Mouse (Mus musculus): ENCODE data around the gene Crat. TPM values are rescaled to one million over a fixed set of nuclear protein-coding genes. Genes with fewer than 3 reads are reported as not detected.

Crat gene
- polyA plus RNA-seq, 1 experiment from 2014 or later = 30.6 TPM

GRCm38 (mm10) chr2:30453570-30453969, 38.0 kb upstream of the Crat start:
- 83% methylated on average over 3 of the region's 3 CpGs for WGBS
- peaks cover 6% of the 10 kb centered on the region; the same call in 1 of the 2 replicates for H3K9me3 ChIP-seq (ENCODE audit: control insufficient read depth, low read length)
- H3K4me2 ChIP-seq (replicated peaks; ENCODE audit: low read depth, low read length) = no peak overlapping the region
- peaks cover 3% of the 10 kb centered on the region; the same call in 1 of the 2 replicates for H3K4me1 ChIP-seq (ENCODE audit: control insufficient read depth, insufficient read depth, low read length)
- H3K27ac ChIP-seq (ENCODE audit: low read depth, low read length) = no peak overlapping the region
- H3K27me3 ChIP-seq (ENCODE audit: control insufficient read depth, insufficient read depth, low read length) = no peaks in the 10 kb centered on the region
- no peak overlapping the region for H3K9ac ChIP-seq (ENCODE audit: low read depth, low read length)
- H3K36me3 ChIP-seq (ENCODE audit: control insufficient read depth, insufficient read depth, low read length) = peaks cover 24% of the 10 kb centered on the region
- ATAC-seq (ENCODE audit: low FRiP score, low TSS enrichment) = no peak
- H3K4me3 ChIP-seq (ENCODE audit: low read length) = no peak overlapping the region

- H3K9ac ChIP-seq (ENCODE audit: low read depth, low read length) = no peak overlapping the region
- H3K4me2 ChIP-seq (replicated peaks; ENCODE audit: low read depth, low read length) = no peak overlapping the region
- H3K4me3 ChIP-seq (ENCODE audit: low read length) = no peak overlapping the region
- ATAC-seq (ENCODE audit: low FRiP score, low TSS enrichment) = no peak
- H3K27me3 ChIP-seq (ENCODE audit: control insufficient read depth, insufficient read depth, low read length) = no peaks in the 10 kb centered on the region
- no peak overlapping the region for H3K27ac ChIP-seq (ENCODE audit: low read depth, low read length)
- H3K4me1 ChIP-seq (ENCODE audit: control insufficient read depth, insufficient read depth, low read length) = no peaks in the 10 kb centered on the region; the same call in 1 of the 2 replicates
- WGBS = 91% methylated on average over 3 of the region's 3 CpGs
- peaks cover 34% of the 10 kb centered on the region for H3K36me3 ChIP-seq (ENCODE audit: control insufficient read depth, insufficient read depth, low read length)
- peaks cover 6% of the 10 kb centered on the region; the same call in 1 of the 2 replicates for H3K9me3 ChIP-seq (ENCODE audit: control insufficient read depth, low read length)
These were observed 35.9 kb upstream of the Crat start for GRCm38 (mm10) chr2:30451525-30451924.

- 72% methylated on average over 1 of the region's 1 CpGs for WGBS
- Histone ChIP-seq H3K4me3 (ENCODE audit: low read length) (no peak overlapping the region), H3K9ac (ENCODE audit: low read depth, low read length) (no peak overlapping the region), H3K36me3 (ENCODE audit: control insufficient read depth, insufficient read depth, low read length) (peaks cover 39% of the 10 kb centered on the region), H3K27me3 (ENCODE audit: control insufficient read depth, insufficient read depth, low read length) (no peaks in the 10 kb centered on the region), H3K9me3 (ENCODE audit: control insufficient read depth, low read length) (peaks cover 6% of the 10 kb centered on the region; the same call in 1 of the 2 replicates), H3K27ac (ENCODE audit: low read depth, low read length) (no peak overlapping the region), H3K4me2 (replicated peaks; ENCODE audit: low read depth, low read length) (no peak overlapping the region), H3K4me1 (ENCODE audit: control insufficient read depth, insufficient read depth, low read length) (peaks cover 6% of the 10 kb centered on the region)
- ATAC-seq (ENCODE audit: low FRiP score, low TSS enrichment) = no peak
These were observed 34.9 kb upstream of the Crat start for GRCm38 (mm10) chr2:30450530-30450929.

- 85% methylated on average over 7 of the region's 7 CpGs for WGBS
- no peak overlapping the region for H3K4me3 ChIP-seq (ENCODE audit: low read length)
- no peak for ATAC-seq (ENCODE audit: low FRiP score, low TSS enrichment)
- H3K27ac ChIP-seq (ENCODE audit: low read depth, low read length) = no peak overlapping the region
- peaks cover 26% of the 10 kb centered on the region for H3K4me1 ChIP-seq (ENCODE audit: control insufficient read depth, insufficient read depth, low read length)
- no peak overlapping the region for H3K4me2 ChIP-seq (replicated peaks; ENCODE audit: low read depth, low read length)
- no peaks in the 10 kb centered on the region for H3K27me3 ChIP-seq (ENCODE audit: control insufficient read depth, insufficient read depth, low read length)
- peaks cover 53% of the 10 kb centered on the region for H3K36me3 ChIP-seq (ENCODE audit: control insufficient read depth, insufficient read depth, low read length)
- no peak overlapping the region for H3K9ac ChIP-seq (ENCODE audit: low read depth, low read length)
- H3K9me3 ChIP-seq (ENCODE audit: control insufficient read depth, low read length) = peaks cover 6% of the 10 kb centered on the region; the same call in 1 of the 2 replicates
These were observed 32.8 kb upstream of the Crat start for GRCm38 (mm10) chr2:30448371-30448770.

- WGBS = 75% methylated on average over 10 of the region's 10 CpGs
- H3K9ac ChIP-seq (ENCODE audit: low read depth, low read length) = no peak overlapping the region
- no peak overlapping the region for H3K27ac ChIP-seq (ENCODE audit: low read depth, low read length)
- H3K4me2 ChIP-seq (replicated peaks; ENCODE audit: low read depth, low read length) = no peak overlapping the region
- no peak for ATAC-seq (ENCODE audit: low FRiP score, low TSS enrichment)
- H3K9me3 ChIP-seq (ENCODE audit: control insufficient read depth, low read length) = peaks cover 6% of the 10 kb centered on the region; the same call in 1 of the 2 replicates
- H3K4me3 ChIP-seq (ENCODE audit: low read length) = no peak overlapping the region
- H3K4me1 ChIP-seq (ENCODE audit: control insufficient read depth, insufficient read depth, low read length) = peaks cover 38% of the 10 kb centered on the region
- H3K27me3 ChIP-seq (ENCODE audit: control insufficient read depth, insufficient read depth, low read length) = no peaks in the 10 kb centered on the region
- peaks cover 59% of the 10 kb centered on the region for H3K36me3 ChIP-seq (ENCODE audit: control insufficient read depth, insufficient read depth, low read length)
These were observed 31.5 kb upstream of the Crat start for GRCm38 (mm10) chr2:30446891-30447826.

GRCm38 (mm10) chr2:30445312-30445711, 29.7 kb upstream of the Crat start:
- H3K27me3 ChIP-seq (ENCODE audit: control insufficient read depth, insufficient read depth, low read length) = no peaks in the 10 kb centered on the region
- peak overlapping the region; percentile 42 for H3K9ac ChIP-seq (ENCODE audit: low read depth, low read length)
- peaks cover 54% of the 10 kb centered on the region for H3K4me1 ChIP-seq (ENCODE audit: control insufficient read depth, insufficient read depth, low read length)
- H3K36me3 ChIP-seq (ENCODE audit: control insufficient read depth, insufficient read depth, low read length) = peaks cover 57% of the 10 kb centered on the region
- H3K27ac ChIP-seq (ENCODE audit: low read depth, low read length) = peak overlapping the region; percentile 100
- peak overlapping the region; percentile 21 for H3K4me2 ChIP-seq (replicated peaks; ENCODE audit: low read depth, low read length)
- ATAC-seq (ENCODE audit: low FRiP score, low TSS enrichment) = peak; percentile 76
- 46% methylated on average over 2 of the region's 2 CpGs for WGBS
- peaks cover 4% of the 10 kb centered on the region; the same call in 1 of the 2 replicates for H3K9me3 ChIP-seq (ENCODE audit: control insufficient read depth, low read length)
- H3K4me3 ChIP-seq (ENCODE audit: low read length) = no peak overlapping the region

- H3K4me2 ChIP-seq (replicated peaks; ENCODE audit: low read depth, low read length) = no peak overlapping the region
- no peak overlapping the region for H3K4me3 ChIP-seq (ENCODE audit: low read length)
- H3K36me3 ChIP-seq (ENCODE audit: control insufficient read depth, insufficient read depth, low read length) = peaks cover 57% of the 10 kb centered on the region
These were observed 28.8 kb upstream of the Crat start for GRCm38 (mm10) chr2:30444450-30444849.

GRCm38 (mm10) chr2:30444006-30444405, 28.4 kb upstream of the Crat start:
- peak overlapping the region; percentile 100 for H3K27ac ChIP-seq (ENCODE audit: low read depth, low read length)
- H3K9me3 ChIP-seq (ENCODE audit: control insufficient read depth, low read length) = no peaks in the 10 kb centered on the region
- no peaks in the 10 kb centered on the region for H3K27me3 ChIP-seq (ENCODE audit: control insufficient read depth, insufficient read depth, low read length)
- no peak overlapping the region for H3K4me2 ChIP-seq (replicated peaks; ENCODE audit: low read depth, low read length)
- peaks cover 64% of the 10 kb centered on the region for H3K4me1 ChIP-seq (ENCODE audit: control insufficient read depth, insufficient read depth, low read length)
- no peak overlapping the region for H3K4me3 ChIP-seq (ENCODE audit: low read length)
- no peak for ATAC-seq (ENCODE audit: low FRiP score, low TSS enrichment)
- H3K36me3 ChIP-seq (ENCODE audit: control insufficient read depth, insufficient read depth, low read length) = peaks cover 57% of the 10 kb centered on the region
- WGBS = 72% methylated on average over 5 of the region's 5 CpGs
- 0 out of 2 replicates have a peak overlapping the region, but pooled peaks have one; percentile 8 for H3K9ac ChIP-seq (ENCODE audit: low read depth, low read length)

More at GRCm38 (mm10) chr2:30444450-30444849, 28.8 kb upstream of the Crat start:
- no peaks in the 10 kb centered on the region for H3K9me3 ChIP-seq (ENCODE audit: control insufficient read depth, low read length)
- H3K4me1 ChIP-seq (ENCODE audit: control insufficient read depth, insufficient read depth, low read length) = peaks cover 63% of the 10 kb centered on the region
- no peaks in the 10 kb centered on the region for H3K27me3 ChIP-seq (ENCODE audit: control insufficient read depth, insufficient read depth, low read length)
- ATAC-seq (ENCODE audit: low FRiP score, low TSS enrichment) = no peak
- 0 out of 2 replicates have a peak overlapping the region, but pooled peaks have one; percentile 8 for H3K9ac ChIP-seq (ENCODE audit: low read depth, low read length)
- peak overlapping the region; percentile 100 for H3K27ac ChIP-seq (ENCODE audit: low read depth, low read length)

- Histone ChIP-seq H3K36me3 (ENCODE audit: control insufficient read depth, insufficient read depth, low read length) (peaks cover 60% of the 10 kb centered on the region), H3K4me1 (ENCODE audit: control insufficient read depth, insufficient read depth, low read length) (peaks cover 64% of the 10 kb centered on the region), H3K27ac (ENCODE audit: low read depth, low read length) (peak overlapping the region; percentile 100), H3K27me3 (ENCODE audit: control insufficient read depth, insufficient read depth, low read length) (no peaks in the 10 kb centered on the region), H3K4me2 (replicated peaks; ENCODE audit: low read depth, low read length) (no peak overlapping the region), H3K4me3 (ENCODE audit: low read length) (no peak overlapping the region), H3K9me3 (ENCODE audit: control insufficient read depth, low read length) (no peaks in the 10 kb centered on the region), H3K9ac (ENCODE audit: low read depth, low read length) (peak overlapping the region; percentile 66)
- 29% methylated on average over 4 of the region's 4 CpGs for WGBS
- ATAC-seq (ENCODE audit: low FRiP score, low TSS enrichment) = no peak
These were observed 27.7 kb upstream of the Crat start for GRCm38 (mm10) chr2:30443281-30443680.

Measured in kidney, embryonic 14.5 days (tissue).